Mouse (Mus musculus) limb, embryonic 12.5 days (tissue): ENCODE results near the gene Wdfy3. TPM values are rescaled to one million over a fixed set of nuclear protein-coding genes. Genes with fewer than 3 reads are reported as not detected.

Source experiments
- ATAC-seq: fragments of 200-750 bp; cut with Nextera tagmentation; 2 replicates; pipeline ENCODE4 v1.8.0; 2017; ENCODE audit warnings: low read depth, moderate TSS enrichment; ENCODE audit not compliant: insufficient number of reproducible peaks, insufficient read depth, low FRiP score, low TSS enrichment
- H3K27ac ChIP-seq: fragments of 300-500 bp; sonication (generic); 2 replicates; pipeline ENCODE4 v1.5.1; 2016; ENCODE audit warnings: mild to moderate bottlenecking, moderate library complexity
- H3K27me3 ChIP-seq: fragments of 300-500 bp; sonication (generic); 2 replicates; pipeline ENCODE4 v1.6.1; 2016; ENCODE audit warnings: mild to moderate bottlenecking, moderate library complexity
- H3K36me3 ChIP-seq: fragments of 300-500 bp; sonication (generic); 2 replicates; pipeline ENCODE4 v1.6.1; 2016; ENCODE audit warnings: mild to moderate bottlenecking, moderate library complexity
- H3K4me1 ChIP-seq: fragments of 300-500 bp; sonication (generic); replicated peaks from 2 replicates; pipeline ENCODE4 v1.6.1; 2016
- H3K4me2 ChIP-seq: fragments of 300-500 bp; sonication (generic); 2 replicates; pipeline ENCODE4 v1.6.1; 2016; ENCODE audit warnings: mild to moderate bottlenecking, moderate library complexity
- H3K4me3 ChIP-seq: fragments of 300-500 bp; sonication (generic); replicated peaks from 2 replicates; pipeline ENCODE4 v1.5.1; 2016; ENCODE audit warnings: mild to moderate bottlenecking
- H3K9ac ChIP-seq: fragments of 300-500 bp; sonication (generic); replicated peaks from 2 replicates; pipeline ENCODE4 v1.6.1; 2016; ENCODE audit warnings: mild to moderate bottlenecking, moderate library complexity
- H3K9me3 ChIP-seq: fragments of 300-500 bp; sonication (generic); 2 replicates; pipeline ENCODE4 v1.6.1; 2016; ENCODE audit warnings: mild to moderate bottlenecking, moderate library complexity
- WGBS: fragments of 180-500 bp; shearing (Covaris S2); methylation state at CpG from one replicate; pipeline ENCODE4 v1.1.7; 2016; 5-methylcytosine and 5-hydroxymethylcytosine counted together
- polyA plus RNA-seq: library from polyadenylated mRNA; unstranded; fragments of >200 nt; fragmentation: Nextera tagmentation; extraction: Ambion mirVana; gene quantifications from 2 replicates; pipeline ENCODE4 v1.2.1, GENCODE M21; 2016

The Wdfy3 gene
- polyA plus RNA-seq, 1 experiment from 2014 or later = 20.5 TPM

DNA sequence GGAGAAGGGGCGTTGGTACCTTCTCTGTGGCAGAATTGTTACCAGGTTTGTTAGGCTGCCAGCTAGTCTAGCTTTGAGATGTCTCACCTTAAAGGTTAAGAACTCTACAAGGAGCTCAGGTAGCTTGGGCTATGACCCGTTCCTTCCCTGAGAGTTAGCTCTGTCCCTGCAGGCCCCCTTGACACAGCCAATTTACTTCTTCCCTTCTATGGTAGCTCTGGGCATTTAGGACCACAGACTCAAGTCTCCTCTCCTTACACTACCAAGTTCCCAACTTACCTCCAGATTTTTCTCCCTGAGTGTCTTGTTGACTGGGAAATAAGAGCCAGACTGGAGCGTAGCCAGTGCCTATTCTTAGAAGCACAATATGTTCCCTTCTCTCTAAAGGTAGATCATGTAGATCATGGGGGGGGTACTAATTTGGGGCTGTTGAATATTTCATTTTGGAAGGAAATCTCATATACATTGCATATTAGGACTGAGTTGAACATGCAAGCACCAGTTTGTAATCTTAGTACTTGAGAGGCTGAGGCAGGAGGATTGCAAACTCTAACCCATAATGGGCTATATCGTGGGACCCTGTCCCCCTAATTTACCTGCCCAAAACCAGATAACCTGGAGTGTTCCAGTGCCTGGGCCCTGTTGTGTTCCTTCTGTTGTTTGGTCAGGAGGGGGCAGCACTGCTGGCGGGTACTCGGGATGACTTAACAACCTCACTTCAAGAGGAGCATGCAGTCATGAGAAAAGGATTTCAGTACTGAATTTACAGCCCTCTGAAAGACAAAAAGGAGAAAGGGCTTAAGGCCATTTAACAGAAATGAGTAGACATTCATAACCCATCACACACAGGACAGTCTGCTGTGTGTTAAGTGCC, 258.2 kb downstream of the Wdfy3 start:
- ATAC-seq = no peak
- Histone ChIP-seq H3K27me3 (peaks cover 54% of the 10 kb centered on the region), H3K4me3 (no peak overlapping the region), H3K9ac (no peak overlapping the region), H3K4me1 (no peaks in the 10 kb centered on the region), H3K36me3 (no peaks in the 10 kb centered on the region), H3K4me2 (no peak overlapping the region), H3K9me3 (no peaks in the 10 kb centered on the region), H3K27ac (no peak overlapping the region)
- WGBS = 90% methylated on average over 6 of the region's 6 CpGs

- no peak overlapping the region for H3K27ac ChIP-seq
- WGBS = 66% methylated on average over 9 of the region's 9 CpGs
- ATAC-seq = no peak
- no peak overlapping the region for H3K4me2 ChIP-seq
- no peak overlapping the region for H3K4me3 ChIP-seq
- 0 out of 2 replicates have a peak, but pooled peaks cover 3% of the 10 kb centered on the region for H3K4me1 ChIP-seq
- no peak overlapping the region for H3K9ac ChIP-seq
- H3K9me3 ChIP-seq = peaks cover 4% of the 10 kb centered on the region; the same call in 1 of the 2 replicates
- peaks cover 9% of the 10 kb centered on the region; the same call in 1 of the 2 replicates for H3K27me3 ChIP-seq
- no peaks in the 10 kb centered on the region for H3K36me3 ChIP-seq
Observed at GRCm38 (mm10) chr5:101802358-101803022, 267.2 kb downstream of the Wdfy3 start.

GRCm38 (mm10) chr5:101801891-101802290, 267.8 kb downstream of the Wdfy3 start:
- WGBS = 80% methylated on average over 2 of the region's 2 CpGs

DNA sequence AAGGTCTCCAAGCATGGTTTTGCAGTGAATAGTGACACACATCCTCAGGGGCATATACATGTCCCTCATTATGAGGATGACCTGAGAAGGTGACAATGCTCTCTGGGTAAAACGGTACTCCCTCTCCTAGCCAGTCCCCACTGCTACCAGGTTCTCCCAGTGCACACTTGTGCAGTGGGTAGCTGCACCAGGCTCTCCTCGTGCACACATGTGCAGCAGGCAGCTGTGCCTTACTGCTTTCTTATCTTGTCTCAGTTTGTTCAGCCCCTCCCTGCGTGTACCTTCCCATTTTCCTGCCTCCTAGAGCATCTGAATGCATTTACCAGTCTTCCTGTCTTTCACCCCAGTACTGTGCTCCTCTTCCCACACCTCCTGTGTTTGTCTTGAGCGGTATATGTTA, 277.1 kb downstream of the Wdfy3 start:
- no peak for ATAC-seq
- no peak overlapping the region for H3K4me2 ChIP-seq
- 72% methylated on average over 4 of the region's 4 CpGs for WGBS
- H3K27me3 ChIP-seq = 0 out of 2 replicates have a peak, but pooled peaks cover 3% of the 10 kb centered on the region
- no peak overlapping the region for H3K27ac ChIP-seq
- H3K36me3 ChIP-seq = no peaks in the 10 kb centered on the region
- no peak overlapping the region for H3K4me3 ChIP-seq
- H3K9ac ChIP-seq = no peak overlapping the region
- H3K9me3 ChIP-seq = no peaks in the 10 kb centered on the region
- H3K4me1 ChIP-seq = no peaks in the 10 kb centered on the region

More at GRCm38 (mm10) chr5:101801891-101802290, 267.8 kb downstream of the Wdfy3 start:
- Histone ChIP-seq H3K4me1 (0 out of 2 replicates have a peak, but pooled peaks cover 3% of the 10 kb centered on the region), H3K4me3 (no peak overlapping the region), H3K27me3 (peaks cover 9% of the 10 kb centered on the region; the same call in 1 of the 2 replicates), H3K36me3 (no peaks in the 10 kb centered on the region), H3K27ac (no peak overlapping the region), H3K9ac (no peak overlapping the region), H3K9me3 (peaks cover 4% of the 10 kb centered on the region; the same call in 1 of the 2 replicates), H3K4me2 (no peak overlapping the region)
- ATAC-seq = no peak

GRCm38 (mm10) chr5:101790560-101790959, 279.2 kb downstream of the Wdfy3 start:
- no peak for ATAC-seq
- Histone ChIP-seq H3K27ac (no peak overlapping the region), H3K4me3 (no peak overlapping the region), H3K4me2 (no peak overlapping the region), H3K27me3 (0 out of 2 replicates have a peak, but pooled peaks cover 3% of the 10 kb centered on the region), H3K9me3 (no peaks in the 10 kb centered on the region), H3K9ac (no peak overlapping the region), H3K4me1 (no peaks in the 10 kb centered on the region), H3K36me3 (no peaks in the 10 kb centered on the region)
- WGBS = 66% methylated on average over 5 of the region's 5 CpGs

DNA sequence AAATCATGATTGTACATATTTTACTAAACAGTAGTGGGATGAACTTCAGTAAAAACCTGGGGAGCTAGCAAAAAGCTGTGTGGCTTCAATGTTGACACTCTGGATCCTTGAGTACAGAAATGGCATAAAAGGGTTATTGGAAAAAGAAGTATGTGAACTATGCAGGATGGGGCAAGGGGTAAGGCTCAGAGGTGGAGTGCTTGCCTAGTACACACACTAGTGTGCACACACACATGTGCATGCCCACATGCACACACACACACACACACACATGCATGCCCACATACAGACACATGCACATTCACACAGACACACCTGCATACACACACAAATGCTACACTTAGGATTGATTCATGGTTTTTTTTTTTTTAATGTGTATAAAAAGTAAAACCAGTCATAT, 280.0 kb downstream of the Wdfy3 start:
- 0 out of 2 replicates have a peak, but pooled peaks cover 3% of the 10 kb centered on the region for H3K27me3 ChIP-seq
- H3K27ac ChIP-seq = no peak overlapping the region
- no peaks in the 10 kb centered on the region for H3K36me3 ChIP-seq
- no peaks in the 10 kb centered on the region for H3K4me1 ChIP-seq
- H3K9me3 ChIP-seq = no peaks in the 10 kb centered on the region
- H3K4me2 ChIP-seq = no peak overlapping the region
- H3K9ac ChIP-seq = no peak overlapping the region
- H3K4me3 ChIP-seq = no peak overlapping the region
- no peak for ATAC-seq

GRCm38 (mm10) chr5:101785921-101786614, 283.7 kb downstream of the Wdfy3 start:
- 59% methylated on average over 4 of the region's 4 CpGs for WGBS
- H3K36me3 ChIP-seq = no peaks in the 10 kb centered on the region
- no peaks in the 10 kb centered on the region for H3K4me1 ChIP-seq
- H3K4me2 ChIP-seq = no peak overlapping the region
- H3K9ac ChIP-seq = no peak overlapping the region
- no peak for ATAC-seq
- H3K4me3 ChIP-seq = no peak overlapping the region
- H3K27me3 ChIP-seq = no peaks in the 10 kb centered on the region
- no peaks in the 10 kb centered on the region for H3K9me3 ChIP-seq
- no peak overlapping the region for H3K27ac ChIP-seq

- 89% methylated on average over 2 of the region's 2 CpGs for WGBS
- Histone ChIP-seq H3K27ac (no peak overlapping the region), H3K27me3 (no peaks in the 10 kb centered on the region), H3K9me3 (no peaks in the 10 kb centered on the region), H3K4me1 (no peaks in the 10 kb centered on the region), H3K36me3 (no peaks in the 10 kb centered on the region), H3K4me3 (no peak overlapping the region), H3K9ac (no peak overlapping the region), H3K4me2 (no peak overlapping the region)
- no peak for ATAC-seq
Observed at GRCm38 (mm10) chr5:101784787-101785186, 284.9 kb downstream of the Wdfy3 start.

GRCm38 (mm10) chr5:101784328-101784727, 285.4 kb downstream of the Wdfy3 start:
- WGBS = 86% methylated on average over 3 of the region's 3 CpGs
- Histone ChIP-seq H3K27ac (no peak overlapping the region), H3K4me3 (no peak overlapping the region), H3K4me2 (no peak overlapping the region), H3K4me1 (no peaks in the 10 kb centered on the region), H3K9ac (no peak overlapping the region), H3K27me3 (no peaks in the 10 kb centered on the region), H3K9me3 (no peaks in the 10 kb centered on the region), H3K36me3 (no peaks in the 10 kb centered on the region)
- no peak for ATAC-seq
